Mouse (Mus musculus) stomach, postnatal 0 days (tissue): ENCODE measurements around the gene Pcdh9. TPM values are rescaled to one million over a fixed set of nuclear protein-coding genes. Genes with fewer than 3 reads are reported as not detected.

ENCODE experiments used
- ATAC-seq: fragments of 200-750 bp; cut with Nextera tagmentation; 2 replicates; pipeline ENCODE4 v1.8.0; 2017; ENCODE audit not compliant: low FRiP score, low TSS enrichment
- DNase-seq: peaks from one replicate; pipeline ENCODE4 v3.0.0-alpha.2; 2016; ENCODE audit warnings: low spot score
- H3K27ac ChIP-seq: fragments of 300-500 bp; sonication (generic); replicated peaks from 2 replicates; pipeline ENCODE4 v1.5.1; 2014; ENCODE audit warnings: mild to moderate bottlenecking, control low read depth
- H3K27me3 ChIP-seq: fragments of 300-500 bp; sonication (generic); 2 replicates; pipeline ENCODE4 v1.6.1; 2014; ENCODE audit warnings: low read length; ENCODE audit not compliant: control insufficient read depth, insufficient read depth
- H3K36me3 ChIP-seq: fragments of 300-500 bp; sonication (generic); 2 replicates; pipeline ENCODE4 v1.6.1; 2014; ENCODE audit warnings: low read length, mixed read lengths; ENCODE audit not compliant: control insufficient read depth, insufficient read depth
- H3K4me1 ChIP-seq: fragments of 300-500 bp; sonication (generic); replicated peaks from 2 replicates; pipeline ENCODE4 v1.6.1; 2014; ENCODE audit warnings: antibody characterized with exemption; ENCODE audit not compliant: control insufficient read depth, insufficient read depth
- H3K4me2 ChIP-seq: fragments of 300-500 bp; sonication (generic); replicated peaks from 2 replicates; pipeline ENCODE4 v1.6.1; 2014; ENCODE audit warnings: low read depth, mild to moderate bottlenecking, control low read depth, moderate library complexity
- H3K4me3 ChIP-seq: fragments of 300-500 bp; sonication (generic); 2 replicates; pipeline ENCODE4 v1.5.1; 2014; ENCODE audit warnings: low read depth, low read length, control low read depth
- H3K9ac ChIP-seq: fragments of 300-500 bp; sonication (generic); 2 replicates; pipeline ENCODE4 v1.6.1; 2014; ENCODE audit warnings: mild to moderate bottlenecking, low read length, control low read depth, mixed read lengths
- H3K9me3 ChIP-seq: fragments of 300-500 bp; sonication (generic); 2 replicates; pipeline ENCODE4 v1.6.1; 2016; ENCODE audit warnings: low read length; ENCODE audit not compliant: control insufficient read depth
- CTCF ChIP-seq: IDR thresholded peaks from 2 replicates; pipeline ENCODE4 v1.5.1; 2016; ENCODE audit warnings: antibody characterized with exemption, low read depth, mild to moderate bottlenecking, moderate library complexity
- EP300 ChIP-seq: optimal IDR thresholded peaks from 2 replicates; pipeline ENCODE3; 2016; ENCODE audit warnings: antibody characterized with exemption
- WGBS: fragments of 180-500 bp; shearing (Covaris S2); extraction: QIAGEN DNeasy Blood & Tissue Kit; methylation state at CpG from one replicate; pipeline ENCODE4 v1.1.7; 2014; 5-methylcytosine and 5-hydroxymethylcytosine counted together
- polyA plus RNA-seq: library from polyadenylated mRNA; unstranded; fragments of >200 nt; fragmentation: Nextera tagmentation; extraction: Ambion mirVana; gene quantifications from 2 replicates; pipeline ENCODE4 v1.2.1, GENCODE M21; 2015

The Pcdh9 gene
- polyA plus RNA-seq, 1 experiment from 2014 or later, result 4.0 TPM

- Histone ChIP-seq H3K27me3 (no peaks in the 10 kb centered on the region), H3K9ac (no peak overlapping the region), H3K36me3 (no peaks in the 10 kb centered on the region), H3K9me3 (no peaks in the 10 kb centered on the region), H3K4me2 (no peak overlapping the region), H3K4me1 (no peaks in the 10 kb centered on the region), H3K4me3 (no peak overlapping the region), H3K27ac (no peak overlapping the region)
- WGBS, result 63% methylated on average over 5 of the region's 5 CpGs
- no peak for DNase-seq
- ATAC-seq, result no peak
- TF ChIP-seq CTCF (no peak), EP300 (no peak)
These were observed 828.5 kb downstream of the Pcdh9 start for GRCm38 (mm10) chr14:93061824-93062620.

- no peak for DNase-seq
- Histone ChIP-seq H3K4me3 (no peak overlapping the region), H3K4me2 (no peak overlapping the region), H3K27ac (no peak overlapping the region), H3K27me3 (no peaks in the 10 kb centered on the region), H3K9me3 (no peaks in the 10 kb centered on the region), H3K9ac (no peak overlapping the region), H3K36me3 (no peaks in the 10 kb centered on the region), H3K4me1 (no peaks in the 10 kb centered on the region)
- no peak for ATAC-seq
- no peak for TF ChIP-seq EP300
- no peak for TF ChIP-seq CTCF
- WGBS, result 90% methylated on average over 6 of the region's 6 CpGs
These were observed 831.7 kb downstream of the Pcdh9 start for GRCm38 (mm10) chr14:93058799-93059198.

- Histone ChIP-seq H3K4me2 (no peak overlapping the region), H3K9ac (no peak overlapping the region), H3K4me3 (no peak overlapping the region), H3K27ac (no peak overlapping the region), H3K36me3 (no peaks in the 10 kb centered on the region), H3K27me3 (no peaks in the 10 kb centered on the region), H3K9me3 (no peaks in the 10 kb centered on the region), H3K4me1 (no peaks in the 10 kb centered on the region)
- ATAC-seq, result no peak
- no peak for TF ChIP-seq EP300
- TF ChIP-seq CTCF, result no peak
- WGBS, result 82% methylated on average over 3 of the region's 3 CpGs
- DNase-seq, result no peak
These were observed 834.5 kb downstream of the Pcdh9 start for GRCm38 (mm10) chr14:93055997-93056396.

- no peaks in the 10 kb centered on the region for H3K4me1 ChIP-seq
- H3K36me3 ChIP-seq, result no peaks in the 10 kb centered on the region
- no peak overlapping the region for H3K27ac ChIP-seq
- DNase-seq (no peak), ATAC-seq (no peak)
- H3K9me3 ChIP-seq, result no peaks in the 10 kb centered on the region
- no peak overlapping the region for H3K4me2 ChIP-seq
- H3K9ac ChIP-seq, result no peak overlapping the region
- no peak overlapping the region for H3K4me3 ChIP-seq
- TF ChIP-seq CTCF (no peak), EP300 (no peak)
- 49% methylated on average over 6 of the region's 6 CpGs for WGBS
- no peaks in the 10 kb centered on the region for H3K27me3 ChIP-seq
These were observed 849.9 kb downstream of the Pcdh9 start for GRCm38 (mm10) chr14:93040591-93040990.

- Histone ChIP-seq H3K27me3 (no peaks in the 10 kb centered on the region), H3K4me2 (no peak overlapping the region), H3K4me3 (no peak overlapping the region), H3K4me1 (no peaks in the 10 kb centered on the region), H3K9ac (no peak overlapping the region), H3K9me3 (no peaks in the 10 kb centered on the region), H3K36me3 (no peaks in the 10 kb centered on the region), H3K27ac (no peak overlapping the region)
- TF ChIP-seq CTCF (no peak), EP300 (no peak)
- WGBS, result 59% methylated on average over 8 of the region's 8 CpGs
- DNase-seq (no peak), ATAC-seq (no peak)
These were observed 850.9 kb downstream of the Pcdh9 start for GRCm38 (mm10) chr14:93039326-93040221.
